Mouse (Mus musculus): Measurements from ENCODE around the gene Endog.
"Not testable (repeated sequence)": the region's sequence is repeated elsewhere in the genome, so short reads cannot be mapped to it uniquely, and the experiment has no call there.

Gene Endog

DNA sequence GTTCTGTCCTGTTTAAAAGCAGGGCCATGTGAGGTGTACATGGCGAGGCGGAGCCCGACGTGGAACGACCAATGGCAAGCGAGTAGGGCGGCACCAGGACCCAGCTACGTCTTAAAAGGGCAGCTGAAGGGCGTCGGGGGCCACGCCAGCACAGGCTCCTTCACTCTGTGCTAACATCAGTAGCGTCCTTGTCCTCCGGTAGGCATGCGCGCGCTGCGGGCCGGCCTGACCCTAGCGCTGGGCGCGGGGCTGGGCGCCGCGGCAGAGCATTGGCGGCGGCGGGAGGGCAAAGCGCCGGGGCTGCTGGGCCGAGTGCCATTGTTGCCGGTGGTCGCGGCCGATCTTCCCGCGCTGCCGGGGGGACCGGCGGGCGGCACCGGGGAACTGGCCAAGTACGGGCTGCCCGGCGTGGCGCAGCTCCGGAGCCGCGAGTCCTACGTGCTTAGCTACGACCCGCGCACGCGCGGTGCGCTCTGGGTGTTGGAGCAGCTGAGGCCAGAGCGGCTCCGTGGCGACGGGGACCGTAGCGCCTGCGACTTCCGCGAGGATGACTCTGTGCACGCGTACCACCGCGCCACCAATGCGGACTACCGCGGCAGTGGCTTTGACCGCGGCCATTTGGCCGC is at the start of gene Endog:
TSS of gene Endog (plus strand) at position 123 of the 626 bp plus-strand sequence.
- in situ Hi-C loops (cut with MboI; ENCODE audit: low pct_unique_long_range_greater_than_20kb in 1 of 2, low sequenced_read_pairs in 2 of 2, unreplicated experiment in 1 of 2), result loop anchor here in 1 of 2 experiments (5.0 kb wide), 1 partner anchor 36 kb away; the partner anchor contains the start of gene Kyat1

DNA sequence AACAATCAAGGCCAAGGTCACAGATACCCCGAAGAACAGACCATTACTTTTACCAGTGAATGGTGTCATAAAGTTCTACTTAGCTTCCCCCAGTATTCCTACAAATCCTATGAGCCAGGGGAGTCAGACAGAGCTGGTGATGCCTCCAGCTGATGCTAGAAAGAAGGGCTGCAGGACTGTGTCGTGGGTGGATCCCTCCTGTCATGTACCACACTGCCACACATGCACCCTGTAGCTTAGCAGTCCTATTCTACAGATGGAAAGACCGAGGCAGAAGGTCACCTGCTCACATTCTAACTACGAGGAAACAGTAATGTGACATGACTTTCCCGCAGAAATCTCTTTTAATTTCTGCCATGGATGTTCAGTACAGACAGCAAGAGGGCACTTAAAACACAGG is 48.5 kb upstream of the Endog start:
- in situ Hi-C loops (cut with MboI; ENCODE audit: low pct_unique_long_range_greater_than_20kb in 1 of 2, low sequenced_read_pairs in 2 of 2, unreplicated experiment in 1 of 2), result no loop called here

DNA sequence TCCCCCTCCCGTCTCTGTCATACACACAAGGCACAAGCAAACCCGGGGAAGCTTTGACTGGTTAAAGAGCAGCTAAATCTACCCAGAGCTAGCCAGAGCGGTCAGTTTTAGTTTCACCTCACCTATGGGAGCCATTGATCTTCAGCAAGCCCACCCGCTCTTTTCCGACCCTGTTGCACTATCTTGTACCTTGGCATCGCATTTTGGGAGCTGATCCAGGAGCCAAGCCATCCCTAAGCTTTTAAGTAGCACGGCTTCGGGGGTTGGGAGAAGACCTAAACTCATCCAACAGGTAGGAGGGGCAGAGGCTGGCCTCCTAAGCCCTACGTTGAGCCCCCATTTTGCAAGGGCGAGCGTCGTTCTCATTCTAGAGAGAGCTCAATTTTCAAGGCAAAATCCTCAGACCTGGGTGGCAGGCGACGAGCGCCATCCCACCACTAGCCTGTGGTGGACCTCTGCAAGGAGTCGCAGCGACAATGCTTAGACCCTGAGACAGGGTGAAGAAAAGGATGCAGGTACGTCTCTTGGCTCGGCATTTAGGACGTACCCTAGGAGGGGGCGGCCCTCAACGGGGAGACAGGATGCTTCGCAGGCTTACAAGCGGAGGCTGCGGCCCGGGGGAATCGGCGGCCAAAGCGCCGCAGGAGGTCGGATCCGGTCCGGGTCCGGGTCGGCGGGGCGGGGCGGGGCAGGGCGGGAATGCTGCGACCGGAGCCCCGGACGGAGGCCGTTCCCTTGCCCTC is 47.4 kb upstream of the Endog start:
- in situ Hi-C loops (cut with MboI; ENCODE audit: low pct_unique_long_range_greater_than_20kb in 1 of 2, low sequenced_read_pairs in 2 of 2, unreplicated experiment in 1 of 2), result no loop called here

DNA sequence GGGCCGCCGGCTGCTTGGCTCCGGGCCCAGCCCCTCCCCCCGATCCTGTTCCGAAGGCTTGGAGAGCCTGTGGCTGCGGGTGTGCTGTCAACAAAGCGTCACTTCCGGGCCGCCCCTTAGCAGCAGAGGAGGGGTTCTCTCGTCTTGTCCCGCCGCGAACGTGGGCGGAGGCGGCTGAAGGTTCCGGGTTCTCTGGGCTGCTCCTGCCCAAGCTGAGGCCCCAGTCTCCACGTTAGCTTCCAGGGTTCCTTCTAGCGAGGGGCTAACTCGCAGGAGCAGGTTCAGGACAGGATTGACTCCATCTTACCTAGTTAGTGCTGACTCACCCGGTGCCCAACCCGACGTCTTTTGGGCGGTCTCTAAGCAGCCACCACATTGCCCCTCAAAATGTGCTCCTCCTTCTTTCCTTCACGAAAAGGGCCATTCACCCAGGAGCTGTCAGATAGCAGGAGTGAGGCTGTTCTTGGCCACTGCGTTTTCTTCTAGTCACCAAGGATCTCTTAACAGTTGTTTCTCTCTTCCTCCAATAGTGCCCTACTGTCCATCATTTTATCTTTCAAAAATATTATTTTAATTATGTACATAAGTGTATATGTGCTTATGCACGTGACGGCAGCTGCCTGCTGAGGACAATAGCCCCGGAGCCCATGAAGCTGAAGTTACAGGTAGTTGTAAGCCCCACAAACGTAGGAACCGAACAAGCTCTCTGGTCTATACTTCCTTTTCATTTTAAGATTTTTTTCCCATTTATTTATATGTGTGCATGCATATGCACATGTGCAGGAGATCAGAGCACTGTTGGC is 46.6 kb upstream of the Endog start, which contains the start of gene Zer1:
TSS of gene Zer1 (minus strand) at position 114 of the 803 bp plus-strand sequence.
- in situ Hi-C loops (cut with MboI; ENCODE audit: low pct_unique_long_range_greater_than_20kb in 1 of 2, low sequenced_read_pairs in 2 of 2, unreplicated experiment in 1 of 2), result no loop called here

DNA sequence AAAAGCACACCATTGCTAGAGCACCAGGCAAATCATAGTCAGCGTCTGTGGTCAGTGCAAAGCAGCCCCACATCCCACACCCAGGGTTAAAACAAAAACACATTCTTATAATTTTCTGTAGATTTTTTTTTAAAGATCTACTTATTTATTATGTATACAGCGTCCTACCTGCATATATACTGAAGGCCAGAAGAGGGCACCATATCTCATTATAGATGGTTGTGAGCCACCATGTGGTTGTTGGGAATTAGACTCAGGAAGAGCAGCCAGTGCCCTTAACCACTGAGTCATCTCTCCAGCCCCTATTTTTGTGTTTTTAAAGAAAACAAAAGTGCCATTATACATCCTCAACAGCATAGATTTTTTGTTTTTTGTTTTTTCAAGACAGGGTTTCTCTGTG is 42.5 kb upstream of the Endog start:
- in situ Hi-C loops (cut with MboI; ENCODE audit: low pct_unique_long_range_greater_than_20kb in 1 of 2, low sequenced_read_pairs in 2 of 2, unreplicated experiment in 1 of 2), result no loop called here

DNA sequence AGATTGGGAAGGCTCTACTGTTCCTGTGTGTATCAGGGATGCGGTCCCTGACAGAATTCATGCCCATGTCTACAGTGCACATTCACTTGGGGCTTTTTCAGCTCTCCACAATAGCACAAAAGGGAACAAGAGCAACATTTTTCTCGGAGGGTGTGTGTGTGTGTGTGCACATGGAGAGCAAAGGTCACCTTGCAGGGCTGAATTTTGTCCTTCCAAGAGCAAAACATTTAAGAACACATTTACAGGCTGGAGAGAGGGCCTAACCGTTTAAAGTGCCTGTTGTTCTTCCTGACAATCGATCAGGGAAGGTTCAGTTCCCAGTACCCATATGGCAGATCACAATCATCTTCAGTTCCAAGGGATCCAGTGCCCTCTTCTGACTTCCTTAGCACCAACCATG is 41.1 kb upstream of the Endog start:
- in situ Hi-C loops (cut with MboI; ENCODE audit: low pct_unique_long_range_greater_than_20kb in 1 of 2, low sequenced_read_pairs in 2 of 2, unreplicated experiment in 1 of 2), result no loop called here

DNA sequence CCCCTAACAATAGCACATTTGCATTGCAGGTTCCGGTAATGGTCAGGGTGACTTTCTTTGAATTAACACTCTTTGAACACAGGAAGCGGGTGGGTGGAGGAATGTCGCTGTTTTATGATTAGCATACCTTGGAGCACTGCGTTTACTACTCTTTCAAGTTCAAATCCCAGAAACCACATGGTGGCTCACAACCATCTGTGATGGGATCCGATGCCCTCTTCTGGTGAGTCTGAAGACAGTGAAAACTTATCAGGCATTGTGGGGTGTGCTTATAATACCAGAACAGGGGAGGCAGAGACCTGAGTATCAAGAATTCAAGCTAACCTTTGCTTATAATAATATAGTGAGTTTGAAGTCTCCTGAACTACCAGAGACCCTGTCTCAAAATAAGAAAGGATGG is 40.1 kb upstream of the Endog start:
- in situ Hi-C loops (cut with MboI; ENCODE audit: low pct_unique_long_range_greater_than_20kb in 1 of 2, low sequenced_read_pairs in 2 of 2, unreplicated experiment in 1 of 2), result not testable (repeated sequence)

DNA sequence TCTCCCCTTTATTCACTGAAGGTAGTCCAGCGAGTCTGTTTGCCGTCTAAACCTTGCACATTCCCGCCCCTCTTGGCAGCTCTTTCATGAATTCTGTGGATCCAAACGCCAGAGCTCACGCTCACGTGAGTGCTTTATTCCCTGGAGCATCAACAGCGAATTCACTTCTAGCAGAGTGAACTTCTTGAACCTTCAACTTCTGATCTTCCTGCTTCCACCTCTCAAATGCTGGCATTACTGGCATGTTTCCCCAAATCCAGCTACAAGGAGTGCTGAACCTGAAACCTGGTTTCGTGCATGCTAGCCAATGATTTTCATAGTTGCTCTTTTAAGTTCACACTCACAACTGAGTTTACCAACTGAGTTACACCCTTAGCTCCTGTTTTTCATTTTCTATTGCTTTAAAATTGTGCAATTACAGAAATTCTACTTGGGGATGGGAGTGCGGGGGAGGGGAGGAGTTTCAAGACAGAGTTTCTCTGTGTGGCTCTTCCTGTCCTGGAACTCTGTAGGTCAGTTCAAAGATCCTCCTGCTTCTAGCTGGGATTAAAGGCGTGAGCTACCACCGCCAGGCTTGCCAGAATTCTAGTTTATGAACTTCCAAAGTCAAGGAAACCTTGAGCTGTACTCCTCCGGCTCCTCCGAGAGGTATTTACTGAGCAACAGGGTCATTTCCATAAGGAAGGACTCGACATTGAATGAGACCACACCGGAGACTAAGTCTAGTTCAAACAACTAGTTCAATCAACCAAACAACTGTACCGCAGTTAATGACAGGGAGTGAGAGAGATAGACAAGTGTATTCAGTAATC is 38.3 kb upstream of the Endog start:
- in situ Hi-C loops (cut with MboI; ENCODE audit: low pct_unique_long_range_greater_than_20kb in 1 of 2, low sequenced_read_pairs in 2 of 2, unreplicated experiment in 1 of 2), result no loop called here

DNA sequence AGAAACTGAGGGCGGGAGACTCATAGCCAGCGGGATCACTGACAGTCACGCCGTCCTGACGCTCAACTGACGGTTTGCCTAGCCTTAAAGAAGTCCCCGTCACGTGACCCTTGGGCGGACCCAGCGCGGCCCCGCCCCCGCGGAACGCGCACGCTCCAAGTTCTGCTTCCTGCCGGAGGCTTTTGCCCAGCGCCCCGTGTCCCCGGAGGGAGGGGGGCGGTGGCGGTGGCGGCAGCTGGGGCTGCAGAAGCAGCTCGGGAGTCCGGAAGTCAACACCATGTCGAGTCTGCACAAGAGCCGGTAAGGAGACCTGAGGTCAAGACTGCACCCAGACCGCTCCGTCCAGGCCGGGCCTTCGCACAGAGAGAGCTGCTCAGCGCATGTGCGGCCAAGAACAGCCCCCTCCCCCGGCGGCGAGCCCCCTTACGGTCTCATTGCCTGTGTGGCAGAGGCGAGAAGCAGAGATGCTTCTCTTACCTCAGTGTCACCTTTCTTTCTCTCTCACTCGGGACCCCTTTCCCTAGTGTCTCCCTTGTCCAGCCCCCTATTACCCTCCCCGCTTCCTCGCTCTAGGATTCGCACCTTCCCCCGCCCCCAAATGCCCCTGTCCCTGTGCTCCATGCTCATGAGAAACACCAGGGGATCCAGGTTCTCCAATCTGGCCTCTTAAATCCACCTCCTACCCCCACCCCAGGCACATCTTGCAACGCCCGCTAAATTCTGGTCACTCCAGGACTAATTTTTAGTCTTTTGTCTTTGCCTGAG is 37.5 kb upstream of the Endog start, which contains the start of gene Tbc1d13:
TSS of gene Tbc1d13 (plus strand) at position 134 of the 765 bp plus-strand sequence.
- in situ Hi-C loops (cut with MboI; ENCODE audit: low pct_unique_long_range_greater_than_20kb in 1 of 2, low sequenced_read_pairs in 2 of 2, unreplicated experiment in 1 of 2), result no loop called here

DNA sequence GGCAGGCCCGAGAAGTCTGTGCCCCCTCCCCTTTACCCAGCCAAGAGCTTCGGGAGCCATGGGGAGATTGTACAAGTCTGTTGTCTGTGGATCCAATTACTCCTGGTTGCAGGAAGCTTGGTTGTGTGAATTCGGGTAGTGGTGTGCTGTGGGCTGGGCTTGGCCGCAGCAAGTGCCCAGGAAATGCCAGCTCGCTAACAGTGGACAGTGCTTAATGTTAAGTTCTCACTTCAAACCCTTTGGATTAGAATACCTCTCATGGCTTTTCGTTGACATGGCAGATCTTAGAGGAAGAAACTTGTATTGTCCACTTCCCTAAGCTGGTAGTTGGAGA is 36.9 kb upstream of the Endog start:
- in situ Hi-C loops (cut with MboI; ENCODE audit: low pct_unique_long_range_greater_than_20kb in 1 of 2, low sequenced_read_pairs in 2 of 2, unreplicated experiment in 1 of 2), result no loop called here

DNA sequence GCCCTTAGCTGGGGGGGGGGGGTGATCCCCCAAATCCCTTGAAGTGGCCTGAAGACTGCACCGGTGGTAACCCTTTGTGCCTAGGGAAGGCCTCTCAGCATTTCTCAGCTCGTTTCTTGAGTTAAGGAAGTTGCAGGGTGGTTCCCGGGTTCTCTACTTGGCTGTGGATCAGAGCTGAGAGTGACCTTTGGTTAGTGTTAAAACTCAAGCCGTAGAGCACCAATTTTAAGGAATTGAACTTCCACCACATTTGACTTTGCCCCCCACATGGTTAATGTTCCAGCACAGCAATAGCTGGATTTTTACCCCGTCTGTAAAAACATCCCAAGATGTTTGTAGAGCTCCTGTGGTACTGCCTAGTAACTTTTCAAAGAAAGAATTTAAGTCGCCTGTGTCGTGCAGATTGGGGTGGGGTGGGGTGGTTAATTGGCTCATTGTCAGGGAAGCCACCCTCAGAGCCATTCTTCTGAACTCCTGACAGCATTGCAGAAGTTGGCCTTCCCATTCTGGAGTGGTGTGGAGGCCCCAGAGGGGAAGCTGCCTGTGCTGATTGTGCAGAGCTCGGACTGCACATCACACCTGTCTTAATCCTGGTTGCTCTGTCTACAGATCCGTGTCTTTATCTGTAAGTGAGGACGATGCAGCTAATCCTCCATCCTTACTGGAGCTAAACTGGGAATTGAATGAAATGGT is 36.2 kb upstream of the Endog start:
- in situ Hi-C loops (cut with MboI; ENCODE audit: low pct_unique_long_range_greater_than_20kb in 1 of 2, low sequenced_read_pairs in 2 of 2, unreplicated experiment in 1 of 2), result no loop called here

DNA sequence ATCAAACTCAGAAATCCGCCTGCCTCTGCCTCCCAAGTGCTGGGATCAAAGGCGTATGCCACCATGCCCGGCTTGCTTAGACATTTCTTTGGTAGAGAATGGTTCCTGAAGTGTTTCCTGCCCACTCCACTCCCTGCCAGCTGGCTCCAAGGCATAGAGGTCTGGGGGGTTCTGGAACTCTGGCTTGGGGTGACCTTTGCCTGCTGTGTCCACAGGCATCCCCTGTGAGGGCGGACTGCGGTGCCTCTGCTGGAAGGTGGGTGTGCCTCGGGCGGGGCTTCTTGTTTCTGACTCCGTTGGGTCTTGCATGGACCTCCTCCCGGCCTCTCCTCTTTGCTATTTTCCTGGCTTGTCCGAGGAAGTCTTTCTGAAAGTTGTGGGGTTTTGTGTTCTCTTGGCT is 34.8 kb upstream of the Endog start:
- in situ Hi-C loops (cut with MboI; ENCODE audit: low pct_unique_long_range_greater_than_20kb in 1 of 2, low sequenced_read_pairs in 2 of 2, unreplicated experiment in 1 of 2), result no loop called here

DNA sequence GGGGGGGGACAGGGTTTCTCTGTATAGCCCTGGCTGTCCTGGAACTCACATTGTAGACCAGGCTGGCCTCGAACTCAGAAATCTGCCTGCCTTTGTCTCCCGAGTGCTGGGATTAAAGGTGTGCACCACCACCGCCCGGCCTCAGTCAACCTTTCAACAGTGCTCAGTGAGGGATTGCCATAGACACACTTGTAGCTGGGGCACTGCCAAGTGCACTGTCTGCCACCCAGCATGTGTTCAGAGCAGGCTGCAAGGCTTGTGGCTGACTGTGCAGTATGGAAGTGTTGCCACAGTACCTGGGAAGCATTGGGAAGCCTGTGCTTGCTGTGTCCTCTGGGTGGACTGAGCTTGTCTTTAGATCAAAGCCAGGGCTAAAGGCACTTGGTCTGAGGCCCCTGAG is 31.3 kb upstream of the Endog start:
- in situ Hi-C loops (cut with MboI; ENCODE audit: low pct_unique_long_range_greater_than_20kb in 1 of 2, low sequenced_read_pairs in 2 of 2, unreplicated experiment in 1 of 2), result not testable (repeated sequence)

DNA sequence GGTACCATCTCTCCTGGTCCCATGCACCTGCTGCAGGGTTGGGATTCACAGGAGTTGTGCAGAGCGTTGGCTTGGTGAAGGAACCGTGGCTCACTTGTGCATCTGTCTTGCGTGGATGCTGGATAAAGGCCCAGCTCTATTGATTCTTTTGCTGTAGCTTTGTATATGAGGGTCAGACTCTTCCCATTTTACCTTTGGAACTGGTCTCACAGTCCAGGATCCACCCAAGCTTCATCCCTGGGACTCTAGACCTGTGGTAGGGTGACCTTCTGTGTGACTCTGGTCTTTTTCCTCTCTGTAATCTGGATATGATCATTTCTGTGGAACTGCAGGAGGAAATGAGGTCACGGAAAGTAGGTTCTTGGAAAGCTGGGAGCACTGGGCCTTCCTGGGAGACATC is 26.9 kb upstream of the Endog start:
- in situ Hi-C loops (cut with MboI; ENCODE audit: low pct_unique_long_range_greater_than_20kb in 1 of 2, low sequenced_read_pairs in 2 of 2, unreplicated experiment in 1 of 2), result no loop called here

DNA sequence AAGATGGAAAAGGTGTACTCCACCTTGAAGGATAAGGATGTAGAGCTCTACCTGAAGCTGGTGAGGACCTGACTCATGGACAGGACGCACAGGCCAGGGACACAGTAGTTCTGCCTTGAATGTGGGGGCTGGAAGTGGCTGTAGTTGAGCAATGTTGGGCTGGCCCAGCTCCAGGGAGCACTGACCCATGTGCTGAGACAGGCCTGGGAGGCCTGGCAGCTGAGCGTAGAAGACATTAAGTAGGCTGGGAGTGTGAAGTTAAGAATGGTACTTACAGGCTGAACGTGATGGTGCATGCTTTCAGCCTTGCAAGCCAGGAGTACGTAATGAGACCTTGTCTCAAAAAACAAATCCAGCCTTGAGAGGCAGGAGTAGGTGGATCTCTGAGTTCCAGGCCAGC is 23.8 kb upstream of the Endog start:
- in situ Hi-C loops (cut with MboI; ENCODE audit: low pct_unique_long_range_greater_than_20kb in 1 of 2, low sequenced_read_pairs in 2 of 2, unreplicated experiment in 1 of 2), result no loop called here

DNA sequence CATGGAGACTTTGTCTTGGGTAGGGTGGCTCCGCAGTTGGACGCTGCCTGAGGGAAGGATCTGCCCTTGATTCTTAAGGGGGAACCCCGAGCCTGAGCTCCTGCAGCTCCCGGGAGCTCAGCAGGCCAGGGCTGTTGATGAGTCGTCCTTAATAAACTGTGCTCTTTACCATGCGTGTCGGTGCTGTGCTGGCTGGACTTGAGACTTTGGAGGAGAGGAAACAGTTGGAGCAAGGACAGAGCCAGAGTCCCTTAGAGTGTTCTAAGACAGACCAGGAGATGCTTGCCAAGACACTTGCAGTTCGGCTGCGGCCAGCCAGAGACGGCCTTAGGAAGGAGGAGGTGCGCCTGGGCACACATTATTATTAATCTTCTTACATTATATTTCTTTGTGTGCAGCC is 19.5 kb upstream of the Endog start:
- in situ Hi-C loops (cut with MboI; ENCODE audit: low pct_unique_long_range_greater_than_20kb in 1 of 2, low sequenced_read_pairs in 2 of 2, unreplicated experiment in 1 of 2), result no loop called here

DNA sequence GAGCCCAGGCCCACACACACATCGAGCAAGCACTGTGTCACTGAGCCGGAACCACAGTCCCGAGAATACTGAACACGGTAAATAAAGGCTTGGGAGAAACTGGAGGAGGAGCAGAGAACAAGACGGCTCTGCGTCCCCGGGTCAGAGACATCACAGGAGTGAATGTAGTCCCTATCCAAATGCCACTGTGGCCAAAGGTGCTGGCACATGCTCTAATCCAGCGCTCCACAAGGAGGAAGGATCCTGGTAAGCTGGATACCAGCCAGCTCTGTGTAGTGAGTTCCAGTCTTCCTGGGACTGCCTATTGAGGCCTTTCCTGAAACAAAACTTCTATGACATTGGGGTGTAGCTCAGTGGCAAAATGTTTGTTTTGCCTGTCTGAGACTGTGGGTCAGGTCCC is 18.7 kb upstream of the Endog start:
- in situ Hi-C loops (cut with MboI; ENCODE audit: low pct_unique_long_range_greater_than_20kb in 1 of 2, low sequenced_read_pairs in 2 of 2, unreplicated experiment in 1 of 2), result no loop called here
